Mouse (Mus musculus) hindbrain, postnatal 0 days (tissue): ENCODE results near the gene Prkca. TPM values are rescaled to one million over a fixed set of nuclear protein-coding genes. Genes with fewer than 3 reads are reported as not detected.
A peak's percentile ranks its signal among the peaks of the same experiment; 100 is the strongest.

Experiments used
- ATAC-seq: fragments of 200-750 bp; cut with Nextera tagmentation; 2 replicates; pipeline ENCODE4 v1.8.0; 2017; ENCODE audit warnings: mild to moderate bottlenecking, moderate TSS enrichment, moderate library complexity
- DNase-seq: peaks from one replicate; pipeline ENCODE4 v3.0.0-alpha.2; 2015; ENCODE audit warnings: low spot score
- H3K27ac ChIP-seq: fragments of 300-500 bp; sonication (generic); 2 replicates; pipeline ENCODE4 v1.5.1; 2014; ENCODE audit warnings: mild to moderate bottlenecking
- H3K27me3 ChIP-seq: fragments of 300-500 bp; sonication (generic); 2 replicates; pipeline ENCODE4 v1.6.1; 2014; ENCODE audit warnings: low read length, mixed read lengths; ENCODE audit not compliant: insufficient read depth
- H3K36me3 ChIP-seq: fragments of 300-500 bp; sonication (generic); 2 replicates; pipeline ENCODE4 v1.6.1; 2014; ENCODE audit warnings: low read length, mixed read lengths; ENCODE audit not compliant: insufficient read depth
- H3K4me1 ChIP-seq: fragments of 300-500 bp; sonication (generic); 2 replicates; pipeline ENCODE4 v1.6.1; 2014; ENCODE audit warnings: antibody characterized with exemption, low read length, mixed read lengths; ENCODE audit not compliant: insufficient read depth
- H3K4me2 ChIP-seq: fragments of 300-500 bp; sonication (generic); 2 replicates; pipeline ENCODE4 v1.6.1; 2014; ENCODE audit warnings: low read depth, mild to moderate bottlenecking, low read length, moderate library complexity, mixed read lengths
- H3K4me3 ChIP-seq: fragments of 300-500 bp; sonication (generic); 2 replicates; pipeline ENCODE4 v1.5.1; 2014; ENCODE audit warnings: low read length
- H3K9ac ChIP-seq: fragments of 300-500 bp; sonication (generic); replicated peaks from 2 replicates; pipeline ENCODE4 v1.6.1; 2014; ENCODE audit warnings: mild to moderate bottlenecking, low read length, moderate library complexity, mixed read lengths
- H3K9me3 ChIP-seq: fragments of 300-500 bp; sonication (generic); 2 replicates; pipeline ENCODE4 v1.6.1; 2016; ENCODE audit warnings: low read length, mixed read lengths
- CTCF ChIP-seq: IDR thresholded peaks from 2 replicates; pipeline ENCODE4 v1.5.1; 2016; ENCODE audit warnings: antibody characterized with exemption, control low read depth, low read depth
- WGBS: fragments of 180-500 bp; shearing (Covaris S2); extraction: QIAGEN DNeasy Blood & Tissue Kit; methylation state at CpG from one replicate; pipeline ENCODE4 v1.1.7; 2014; 5-methylcytosine and 5-hydroxymethylcytosine counted together
- polyA plus RNA-seq: library from polyadenylated mRNA; unstranded; fragments of >200 nt; fragmentation: Nextera tagmentation; extraction: Ambion mirVana; gene quantifications from 2 replicates; pipeline ENCODE4 v1.2.1, GENCODE M21; 2015
- total RNA-seq: library from RNA; depleted of rRNA; stranded (reverse); fragments of >200 nt; gene quantifications from 2 replicates; pipeline ENCODE4 v1.2.3, GENCODE M21; 2014

The Prkca gene
- total and polyA plus RNA-seq, 2 experiments from 2014 or later, result 8.0 to 25.0 TPM

GRCm38 (mm10) chr11:108145128-108145527, 198.6 kb downstream of the Prkca start:
- no peak overlapping the region for H3K4me3 ChIP-seq

DNA sequence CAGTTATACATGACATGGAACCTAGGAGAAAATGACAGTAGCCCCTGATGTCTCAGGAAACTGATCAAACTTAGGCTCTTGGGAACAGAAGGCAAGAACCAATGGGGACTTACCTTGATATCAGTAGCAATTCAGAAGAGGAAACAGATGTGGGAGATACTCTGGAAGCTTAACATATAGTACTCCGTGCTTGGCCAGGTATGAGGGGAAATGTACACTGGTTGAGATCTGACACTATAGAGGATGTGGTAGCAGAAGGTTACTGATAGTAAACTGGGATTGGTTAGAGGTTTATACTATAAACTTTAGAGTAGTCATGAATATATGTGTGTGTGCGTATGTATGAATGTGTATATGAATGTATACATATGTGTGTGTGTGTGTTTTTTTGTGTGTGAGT, 200.0 kb downstream of the Prkca start:
- H3K4me2 ChIP-seq, result no peak overlapping the region
- H3K4me1 ChIP-seq, result peaks cover 9% of the 10 kb centered on the region; the same call in 1 of the 2 replicates
- no peaks in the 10 kb centered on the region for H3K36me3 ChIP-seq
- H3K9me3 ChIP-seq, result no peaks in the 10 kb centered on the region
- DNase-seq, result no peak
- no peaks in the 10 kb centered on the region for H3K27me3 ChIP-seq
- no peak for TF ChIP-seq CTCF
- 97% methylated on average over 2 of the region's 2 CpGs for WGBS
- H3K9ac ChIP-seq, result no peak overlapping the region
- ATAC-seq, result no peak
- H3K4me3 ChIP-seq, result no peak overlapping the region
- no peak overlapping the region for H3K27ac ChIP-seq

More at GRCm38 (mm10) chr11:108145128-108145527, 198.6 kb downstream of the Prkca start:
- H3K27me3 ChIP-seq, result no peaks in the 10 kb centered on the region
- no peak overlapping the region for H3K9ac ChIP-seq
- no peak for ATAC-seq
- H3K4me2 ChIP-seq, result no peak overlapping the region
- no peak for DNase-seq
- H3K36me3 ChIP-seq, result no peaks in the 10 kb centered on the region
- 70% methylated on average over 8 of the region's 8 CpGs for WGBS
- TF ChIP-seq CTCF, result no peak
- H3K27ac ChIP-seq, result no peak overlapping the region
- no peaks in the 10 kb centered on the region for H3K9me3 ChIP-seq
- H3K4me1 ChIP-seq, result peaks cover 12% of the 10 kb centered on the region; the same call in 1 of the 2 replicates

GRCm38 (mm10) chr11:108140028-108140427, 203.7 kb downstream of the Prkca start:
- no peak for TF ChIP-seq CTCF
- Histone ChIP-seq H3K4me2 (no peak overlapping the region), H3K36me3 (no peaks in the 10 kb centered on the region), H3K9ac (no peak overlapping the region), H3K4me1 (peaks cover 5% of the 10 kb centered on the region; the same call in 1 of the 2 replicates), H3K27ac (no peak overlapping the region), H3K4me3 (no peak overlapping the region), H3K27me3 (no peaks in the 10 kb centered on the region), H3K9me3 (no peaks in the 10 kb centered on the region)
- WGBS, result 71% methylated on average over 7 of the region's 7 CpGs
- ATAC-seq, result no peak
- DNase-seq, result no peak

DNA sequence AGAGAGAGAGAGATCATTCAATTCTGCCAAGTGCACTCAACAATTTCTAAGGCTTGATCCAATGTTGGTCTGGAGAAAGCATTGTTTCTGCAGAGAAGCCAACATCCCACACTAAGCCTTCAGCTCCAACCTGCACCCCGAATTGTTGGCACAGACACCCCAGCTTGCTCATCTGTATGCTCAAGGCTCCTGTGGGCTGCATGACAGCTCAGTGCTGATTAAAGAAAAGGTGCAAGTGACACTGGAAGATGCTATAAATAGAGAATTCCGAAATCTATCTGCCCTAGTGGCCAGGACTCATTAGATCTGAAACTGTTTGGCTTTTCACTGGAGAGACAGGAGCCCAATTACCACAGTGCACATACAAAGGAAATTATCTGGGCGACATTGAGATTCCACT, 207.4 kb downstream of the Prkca start:
- Histone ChIP-seq H3K36me3 (no peaks in the 10 kb centered on the region), H3K9ac (no peak overlapping the region), H3K4me1 (peaks cover 5% of the 10 kb centered on the region; the same call in 1 of the 2 replicates), H3K27ac (0 out of 2 replicates have a peak overlapping the region, but pooled peaks have one; percentile 26), H3K9me3 (no peaks in the 10 kb centered on the region), H3K27me3 (no peaks in the 10 kb centered on the region), H3K4me3 (no peak overlapping the region), H3K4me2 (no peak overlapping the region)
- 0 out of 2 replicates have a peak, but pooled peaks have one; percentile 9 for TF ChIP-seq CTCF
- DNase-seq (no peak), ATAC-seq (no peak)
- 40% methylated on average over 3 of the region's 3 CpGs for WGBS

- H3K36me3 ChIP-seq, result no peaks in the 10 kb centered on the region
- 23% methylated on average over 4 of the region's 4 CpGs for WGBS
- H3K4me1 ChIP-seq, result peaks cover 5% of the 10 kb centered on the region; the same call in 1 of the 2 replicates
- no peak overlapping the region for H3K4me2 ChIP-seq
- H3K27ac ChIP-seq, result peak overlapping the region; percentile 62; the same call in 1 of the 2 replicates
- H3K9me3 ChIP-seq, result no peaks in the 10 kb centered on the region
- no peaks in the 10 kb centered on the region for H3K27me3 ChIP-seq
- TF ChIP-seq CTCF, result peak; percentile 55
- no peak for DNase-seq
- ATAC-seq, result no peak
- H3K9ac ChIP-seq, result no peak overlapping the region
- H3K4me3 ChIP-seq, result no peak overlapping the region
Measured at GRCm38 (mm10) chr11:108135407-108136159, 208.1 kb downstream of the Prkca start.

- no peak overlapping the region for H3K9ac ChIP-seq
- no peaks in the 10 kb centered on the region for H3K27me3 ChIP-seq
- no peaks in the 10 kb centered on the region for H3K4me1 ChIP-seq
- H3K4me2 ChIP-seq, result no peak overlapping the region
- H3K4me3 ChIP-seq, result no peak overlapping the region
- H3K36me3 ChIP-seq, result no peaks in the 10 kb centered on the region
- no peak overlapping the region for H3K27ac ChIP-seq
- no peaks in the 10 kb centered on the region for H3K9me3 ChIP-seq
- WGBS, result 20% methylated on average over 5 of the region's 5 CpGs
- 0 out of 2 replicates have a peak, but pooled peaks have one; percentile 38 for ATAC-seq
- peak; percentile 74 for DNase-seq
- peak; percentile 71 for TF ChIP-seq CTCF
Measured at GRCm38 (mm10) chr11:108128593-108128992, 215.1 kb downstream of the Prkca start.

DNA sequence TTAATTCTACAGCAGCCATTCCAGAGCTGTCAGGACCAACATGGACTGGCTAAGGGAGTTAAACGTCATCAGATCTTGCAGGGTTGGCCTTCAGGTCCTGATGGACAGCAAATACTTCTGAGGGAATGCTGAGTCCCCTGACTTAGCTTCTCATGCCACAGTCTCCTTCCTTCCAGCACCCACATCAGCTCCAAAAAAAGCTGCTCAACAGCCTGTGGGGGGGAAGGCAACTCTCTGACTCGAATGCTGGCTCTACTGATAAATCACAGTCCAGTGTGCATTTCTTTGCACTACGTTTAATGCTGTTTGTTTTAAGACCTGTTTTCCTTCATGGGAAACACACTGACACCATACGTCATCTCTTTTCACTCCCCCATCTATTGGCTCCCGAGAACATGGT, 215.8 kb downstream of the Prkca start:
- no peak overlapping the region for H3K4me3 ChIP-seq
- H3K9ac ChIP-seq, result no peak overlapping the region
- no peaks in the 10 kb centered on the region for H3K36me3 ChIP-seq
- H3K27me3 ChIP-seq, result no peaks in the 10 kb centered on the region
- WGBS, result 87% methylated on average over 5 of the region's 5 CpGs
- no peak overlapping the region for H3K4me2 ChIP-seq
- H3K9me3 ChIP-seq, result no peaks in the 10 kb centered on the region
- TF ChIP-seq CTCF, result no peak
- no peak overlapping the region for H3K27ac ChIP-seq
- ATAC-seq (no peak), DNase-seq (no peak)
- no peaks in the 10 kb centered on the region for H3K4me1 ChIP-seq
